Mouse (Mus musculus) heart, postnatal 0 days (tissue): ENCODE data around the gene Guca2b.

ENCODE experiments used
- CTCF ChIP-seq: IDR thresholded peaks from 2 replicates; pipeline ENCODE4 v1.5.1; 2016; ENCODE audit warnings: antibody characterized with exemption, control low read depth, low read depth
- EP300 ChIP-seq: IDR thresholded peaks from 2 replicates; pipeline ENCODE4 v1.6.1; 2016; ENCODE audit warnings: antibody characterized with exemption, low read depth

DNA sequence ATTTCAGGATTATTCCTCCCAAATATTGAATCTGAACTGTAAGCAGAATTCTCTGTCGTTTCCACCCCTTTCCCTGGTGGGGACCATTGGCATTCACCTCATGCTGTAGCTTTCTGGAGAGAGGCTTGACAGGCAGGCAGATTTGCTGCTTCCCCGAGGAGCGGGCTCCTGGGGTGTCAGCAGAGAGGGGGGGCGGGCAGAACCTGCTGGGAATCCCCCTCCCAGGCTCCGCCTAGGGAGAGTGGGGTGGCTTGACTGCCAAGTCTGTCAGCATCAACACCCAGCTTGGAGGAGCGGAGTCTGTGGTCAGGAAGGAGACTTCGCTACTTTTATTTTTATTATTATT lies 11.4 kb upstream of the Guca2b start:
- TF ChIP-seq CTCF (no peak), EP300 (no peak)
